26 mouse cellular contexts compared by ENCODE assay signal in the genomic region with DNA sequence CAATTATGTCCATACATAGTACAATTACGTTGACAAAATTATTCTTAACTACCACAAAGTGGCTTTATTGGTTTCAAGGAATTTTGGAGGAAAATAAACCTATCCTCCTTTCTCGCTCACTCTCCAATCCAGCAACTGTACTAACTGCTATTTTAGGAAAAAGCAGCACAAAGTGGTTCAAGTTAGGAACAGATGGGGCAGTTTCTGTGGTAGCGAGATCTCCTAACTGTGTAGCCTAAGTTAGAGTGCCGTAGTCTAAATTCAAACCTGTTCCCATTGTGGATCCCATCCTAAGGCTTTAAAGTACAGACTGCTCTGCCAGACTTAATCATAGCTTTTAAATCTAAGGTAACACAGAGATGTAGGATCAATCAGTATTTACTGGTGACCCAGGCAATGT. TPM values are rescaled to one million over a fixed set of nuclear protein-coding genes. Genes with fewer than 3 reads are reported as not detected.
A peak's percentile ranks its signal among the peaks of the same experiment; 100 is the strongest.
DNase-seq lines count a peak whose midpoint lies in the region; TF ChIP-seq lines count a peak whose summit lies in the region.
"Had no signal": no experiment of that assay in that cellular context is flagged by ENCODE, and none has a peak within 500 bp of the region (broad histone marks: within the 10 kb centered on the region; RNA-seq: fewer than 3 reads in every experiment).

No protein-coding gene starts in this region.

- no peak for TF ChIP-seq POLR2A in lung, adult 2 months (IDR thresholded peaks at IDR 0.05; ENCODE audit: borderline replicate concordance, extremely low read depth, low read depth, low read length)

- peak overlapping the region; percentile 71 for H3K27ac ChIP-seq in gastrocnemius, adult 2 months
- H3K27ac ChIP-seq: embryonic facial prominence, embryonic 10.5 days; embryonic facial prominence, embryonic 13.5 days; forebrain, embryonic 13.5 days; heart, adult 2 months; hindbrain, embryonic 12.5 days; hindbrain, embryonic 15.5 days had no signal

- DNase-seq in gastrocnemius, adult 2 months = no peak
- DNase-seq in gastrocnemius, postnatal 25 days = no peak
- DNase-seq in layer of hippocampus, adult 9-11 months = peak; percentile 40
- DNase-seq in layer of hippocampus, postnatal 10 days (ENCODE audit: low spot score in 2 of 2) = no peak
- DNase-seq in right cerebral cortex, adult 18-20 months = peak; percentile 21
- no peak for DNase-seq in right cerebral cortex, postnatal 4 days
- peak; percentile 60 for DNase-seq in telencephalon, adult 2 months (ENCODE audit: low read depth, low spot score)
- no peak for DNase-seq in lung, adult 2 months
- DNase-seq: adrenal gland, adult 2 months; adrenal gland, postnatal 14 days; cerebellum, adult 11-12 months; cerebellum, adult 8-10 months; cerebellum, postnatal 10 days; cerebellum, postnatal 36 days; embryo, embryonic 11 days; gastrocnemius, postnatal 14 days; heart, adult 2 months had no signal

- intact Hi-C loops in gastrocnemius, adult 2 months (cut with DNase I) = no loop called here

- no peaks in the 10 kb centered on the region for H3K4me1 ChIP-seq in lung, adult 2 months (ENCODE audit: control insufficient read depth, insufficient read depth, low read length)
- H3K4me1 ChIP-seq: embryonic facial prominence, embryonic 13.5 days; hindbrain, embryonic 12.5 days; hindbrain, embryonic 15.5 days had no signal

- WGBS in lung, adult 2 months = 86% methylated on average over 4 of the region's 4 CpGs

- TF ChIP-seq CTCF in gastrocnemius, adult 2 months (IDR thresholded peaks at IDR 0.05) = no peak
- no peak for TF ChIP-seq CTCF in lung, adult 2 months (IDR thresholded peaks at IDR 0.05; ENCODE audit: insufficient read depth, low read length)

- H3K4me3 ChIP-seq in gastrocnemius, adult 2 months = no peak overlapping the region
- no peak overlapping the region for H3K4me3 ChIP-seq in lung, adult 2 months (replicated peaks; ENCODE audit: extremely low read depth, low read depth, low read length)
- H3K4me3 ChIP-seq: embryonic facial prominence, embryonic 10.5 days; embryonic facial prominence, embryonic 13.5 days; erythroblast, embryonic 14.5 days; forebrain, embryonic 13.5 days; heart, adult 2 months; hindbrain, embryonic 12.5 days; hindbrain, embryonic 15.5 days had no signal

RNA-seq across cellular contexts. Expression of gene Tal2, which starts 20.7 kb away (rescaled TPM):
- total RNA-seq in gastrocnemius, adult 2 months (2021) = 1 to 10 TPM in 1 of 2 experiments, under 1 TPM in 1; 0.54 to 1.1 TPM
- under 1 TPM; 0.56 to 0.72 TPM for total RNA-seq in gastrocnemius, postnatal 25 days (2021)
- under 1 TPM in 1 of 2 experiments, not detected in 1; 0.25 TPM for total RNA-seq in layer of hippocampus, postnatal 10 days (2021)
- polyA plus RNA-seq in lung, adult 2 months (2012; rRNA removed) = 0.05 TPM in 1 of 2 replicates, not detected in the other
- total RNA-seq: adrenal gland, adult 2 months; MEL had no signal
- polyA plus RNA-seq: adrenal gland, adult 2 months; CD4-positive, CD25-positive, alpha-beta regulatory T cell, adult 4 months; erythroblast, embryonic 14.5 days; heart, postnatal 0 days had no signal

RNA-seq across cellular contexts. Expression of gene Fktn, which starts 45.0 kb away (rescaled TPM):
- 1 to 10 TPM; 6.6 to 10.0 TPM for total RNA-seq in gastrocnemius, adult 2 months (2021)
- total RNA-seq in gastrocnemius, postnatal 25 days (2021) = 1 to 10 TPM; 7.2 to 7.4 TPM
- 10 to 100 TPM; 27.1 to 27.7 TPM for total RNA-seq in layer of hippocampus, postnatal 10 days (2021)
- 3.7 and 6.6 TPM in 2 replicates for polyA plus RNA-seq in lung, adult 2 months (2012; rRNA removed)

Comparison
In these comparisons a context has a peak if more than half of its experiments do, and no peak if none do; other contexts are left out.
1. DNase-seq: peak in layer of hippocampus, adult 9-11 months (single experiment), right cerebral cortex, adult 18-20 months (single experiment) and telencephalon, adult 2 months (single experiment); none in gastrocnemius, adult 2 months (single experiment), gastrocnemius, postnatal 25 days (single experiment), layer of hippocampus, postnatal 10 days (0 of 2), right cerebral cortex, postnatal 4 days (single experiment) and lung, adult 2 months (single experiment).